8 mouse cellular contexts compared by ENCODE assay signal in the genomic region with DNA sequence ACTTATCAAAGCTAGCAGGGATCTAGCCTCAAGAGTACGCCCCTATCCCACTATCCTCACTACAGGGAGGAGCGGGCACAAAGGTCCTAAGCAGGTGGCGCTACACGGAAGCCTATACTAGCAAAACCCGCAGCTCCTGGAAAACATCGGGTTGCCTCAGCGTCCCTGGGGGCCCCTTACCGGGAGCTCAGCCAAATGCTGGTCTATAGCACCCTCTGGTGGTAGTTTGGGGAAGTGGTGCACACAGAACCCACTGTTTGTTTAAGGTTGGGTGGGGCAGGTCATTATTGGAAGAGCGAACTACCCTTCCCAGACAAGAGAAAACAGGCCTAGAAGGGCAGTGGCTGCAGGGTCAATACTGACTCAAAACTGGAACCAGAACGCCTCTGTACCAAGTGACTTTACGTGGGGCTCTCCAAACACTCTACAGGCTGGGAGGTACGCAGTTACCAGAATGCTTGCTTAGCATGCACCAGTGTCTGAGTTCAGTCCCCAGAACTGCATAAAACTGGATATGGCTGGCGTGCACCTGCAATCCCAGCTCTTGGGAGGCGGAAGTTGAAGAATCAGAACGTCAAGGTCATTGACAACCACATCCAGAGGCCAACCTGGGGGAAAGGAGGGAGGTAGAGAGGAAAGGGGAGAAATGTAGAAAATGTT. TPM values are rescaled to one million over a fixed set of nuclear protein-coding genes. Genes with fewer than 3 reads are reported as not detected.
DNase-seq lines count a peak whose midpoint lies in the region; ATAC-seq and TF ChIP-seq lines count a peak whose summit lies in the region.

No protein-coding gene starts in this region.

- no peaks in the 10 kb centered on the region for H3K9me3 ChIP-seq in CH12.LX (replicated peaks; ENCODE audit: low read length)
- H3K9me3 ChIP-seq in forebrain, embryonic 13.5 days (replicated peaks), result no peaks in the 10 kb centered on the region
- no peaks in the 10 kb centered on the region for H3K9me3 ChIP-seq in liver, postnatal 0 days (ENCODE audit: low read length)
- no peaks in the 10 kb centered on the region for H3K9me3 ChIP-seq in neural tube, embryonic 15.5 days (replicated peaks)

- peak; percentile 82 for DNase-seq in CH12.LX (ENCODE audit: extremely low read depth)
- peak; percentile 89 for DNase-seq in c-Kit-positive CD71-positive TER-119-positive erythroid progenitor cells, embryonic 14.5 days (ENCODE audit: low spot score)
- peak; percentile 85 to 93 for DNase-seq in heart, postnatal 10 days
- peak; percentile 87 to 88 for DNase-seq in kidney, postnatal 4 days
- DNase-seq in liver, postnatal 0 days, result peak; percentile 90
- peak; percentile 92 for DNase-seq in testis, postnatal 10 days (ENCODE audit: low spot score)

- peak; percentile 47 for TF ChIP-seq EP300 in CH12.LX (IDR thresholded peaks at IDR 0.05; ENCODE audit: low read length)
- no peak for TF ChIP-seq EP300 in liver, postnatal 0 days (IDR thresholded peaks at IDR 0.05; ENCODE audit: low read depth)

- peak; percentile 82 for ATAC-seq in forebrain, embryonic 13.5 days
- ATAC-seq in liver, postnatal 0 days, result peak; percentile 80
- peak; percentile 67 for ATAC-seq in neural tube, embryonic 15.5 days (ENCODE audit: low FRiP score)

- H3K36me3 ChIP-seq in CH12.LX (replicated peaks in 1 of 2; ENCODE audit: control insufficient read depth in 1 of 2, insufficient read depth in 1 of 2, low read length in 1 of 2), result no peaks in the 10 kb centered on the region
- no peaks in the 10 kb centered on the region for H3K36me3 ChIP-seq in forebrain, embryonic 13.5 days (ENCODE audit: poor library complexity, severe bottlenecking)
- no peaks in the 10 kb centered on the region for H3K36me3 ChIP-seq in liver, postnatal 0 days (replicated peaks; ENCODE audit: insufficient read depth, low read length)
- H3K36me3 ChIP-seq in neural tube, embryonic 15.5 days, result no peaks in the 10 kb centered on the region

- no peak overlapping the region for H3K4me3 ChIP-seq in CH12.LX (replicated peaks in 1 of 3; ENCODE audit: low read depth in 2 of 3, low read length in 2 of 3, poor library complexity in 1 of 3)
- no peak overlapping the region for H3K4me3 ChIP-seq in forebrain, embryonic 13.5 days
- no peak overlapping the region for H3K4me3 ChIP-seq in liver, postnatal 0 days (ENCODE audit: low read depth, low read length)
- H3K4me3 ChIP-seq in neural tube, embryonic 15.5 days (replicated peaks), result peak overlapping the region; percentile 22

- in situ Hi-C loops in CH12.LX (cut with MboI; ENCODE audit: low pct_ligation_motif_present, low pct_unique_long_range_greater_than_20kb, low sequenced_read_pairs), result loop anchor here (25.0 kb wide), 2 partner anchors 449 to 674 kb away; a partner anchor contains a TSS

- H3K79me2 ChIP-seq in CH12.LX (replicated peaks; ENCODE audit: control insufficient read depth, extremely low read depth, insufficient read depth, poor library complexity, severe bottlenecking), result no peaks in the 10 kb centered on the region

- no peak overlapping the region for H3K9ac ChIP-seq in CH12.LX (ENCODE audit: insufficient read depth, low read depth)
- peak overlapping the region; percentile 43; the same call in 1 of the 2 replicates for H3K9ac ChIP-seq in forebrain, embryonic 13.5 days
- H3K9ac ChIP-seq in liver, postnatal 0 days (replicated peaks), result no peak overlapping the region; the same call in 1 of the 2 replicates
- 0 out of 2 replicates have a peak overlapping the region, but pooled peaks have one; percentile 36 for H3K9ac ChIP-seq in neural tube, embryonic 15.5 days (replicated peaks)

- H3K27me3 ChIP-seq in CH12.LX (replicated peaks), result no peaks in the 10 kb centered on the region
- H3K27me3 ChIP-seq in forebrain, embryonic 13.5 days, result 0 out of 2 replicates have a peak, but pooled peaks cover 2% of the 10 kb centered on the region
- H3K27me3 ChIP-seq in liver, postnatal 0 days (ENCODE audit: insufficient read depth, low read length), result no peaks in the 10 kb centered on the region
- no peaks in the 10 kb centered on the region for H3K27me3 ChIP-seq in neural tube, embryonic 15.5 days (replicated peaks)

- H3K27ac ChIP-seq in CH12.LX (ENCODE audit: insufficient read depth, low read depth), result no peak overlapping the region
- H3K27ac ChIP-seq in forebrain, embryonic 13.5 days, result no peak overlapping the region
- peak overlapping the region; percentile 19; the same call in 1 of the 2 replicates for H3K27ac ChIP-seq in liver, postnatal 0 days (ENCODE audit: low read depth)
- no peak overlapping the region for H3K27ac ChIP-seq in neural tube, embryonic 15.5 days (replicated peaks)

- peak overlapping the region; percentile 48 for H3K4me2 ChIP-seq in CH12.LX (ENCODE audit: insufficient read depth, low read depth, poor library complexity, severe bottlenecking)
- H3K4me2 ChIP-seq in forebrain, embryonic 13.5 days, result peak overlapping the region; percentile 52
- H3K4me2 ChIP-seq in liver, postnatal 0 days (ENCODE audit: low read depth, low read length), result peak overlapping the region; percentile 67
- peak overlapping the region; percentile 53 for H3K4me2 ChIP-seq in neural tube, embryonic 15.5 days

- WGBS in forebrain, embryonic 13.5 days, result 12% methylated on average over 15 of the region's 15 CpGs
- WGBS in liver, postnatal 0 days (ENCODE audit: insufficient replicate concordance), result 6% methylated on average over 15 of the region's 15 CpGs
- 11% methylated on average over 15 of the region's 15 CpGs for WGBS in neural tube, embryonic 15.5 days

- no peak for TF ChIP-seq POLR2A in CH12.LX (IDR thresholded peaks at IDR 0.05; ENCODE audit: low read depth, low read length)

- TF ChIP-seq CTCF in CH12.LX (conservative IDR thresholded peaks at IDR 0.05 in 1 of 2, IDR thresholded peaks at IDR 0.05 in 1 of 2; ENCODE audit: low read depth in 2 of 2, low read length in 2 of 2), result peak; percentile 88 to 99
- peak; percentile 96 for TF ChIP-seq CTCF in liver, postnatal 0 days (IDR thresholded peaks at IDR 0.05; ENCODE audit: low read depth)

- dilution Hi-C loops in CH12.LX (cut with MboI; ENCODE audit: extremely low pct_ligation_motif_present, extremely low pct_unique_long_range_greater_than_20kb, low sequenced_read_pairs), result no loop called here

- peaks cover 6 to 26% of the 10 kb centered on the region in 2 experiments; a peak in 2 of 4 replicates for H3K4me1 ChIP-seq in CH12.LX (ENCODE audit: control insufficient read depth in 1 of 2, insufficient read depth in 2 of 2)
- H3K4me1 ChIP-seq in forebrain, embryonic 13.5 days, result peaks cover 13% of the 10 kb centered on the region
- H3K4me1 ChIP-seq in liver, postnatal 0 days (ENCODE audit: insufficient read depth), result peaks cover 23% of the 10 kb centered on the region
- peaks cover 12% of the 10 kb centered on the region for H3K4me1 ChIP-seq in neural tube, embryonic 15.5 days

- intact Hi-C loops in heart, postnatal 10 days (cut with DNase I), result loop anchor here (1.0 to 10.0 kb wide), 3 partner anchors 108 to 439 kb away; a partner anchor contains a TSS

- peak; percentile 100 for TF ChIP-seq RAD21 in CH12.LX (IDR thresholded peaks at IDR 0.05; ENCODE audit: low read depth, low read length)

TF ChIP-seq in CH12.LX, 34 proteins besides CTCF, POLR2A, EP300 and RAD21 (continues in another document):
- TF ChIP-seq MAX (IDR thresholded peaks at IDR 0.05; ENCODE audit: low read length) (0 out of 2 replicates have a peak, but pooled peaks have one; percentile 25), ZNF384 (IDR thresholded peaks at IDR 0.05; ENCODE audit: low read depth, low read length) (no peak), SIN3A (IDR thresholded peaks at IDR 0.05; ENCODE audit: low read length) (peak; percentile 69; the same call in 1 of the 2 replicates), POLR2AphosphoS2 (IDR thresholded peaks at IDR 0.05; ENCODE audit: low read depth, low read length) (no peak), JUND (conservative IDR thresholded peaks at IDR 0.05; ENCODE audit: low read depth, low read length) (peak; percentile 70; the same call in 1 of the 2 replicates), TCF12 (IDR thresholded peaks at IDR 0.05; ENCODE audit: low read depth, low read length) (peak; percentile 66), ELF1 (IDR thresholded peaks at IDR 0.05; ENCODE audit: low read depth, low read length) (peak; percentile 45), HCFC1 (IDR thresholded peaks at IDR 0.05; ENCODE audit: low read depth, low read length) (peak; percentile 39), MXI1 (IDR thresholded peaks at IDR 0.05; ENCODE audit: low read depth, low read length) (peak; percentile 64), TBP (conservative IDR thresholded peaks at IDR 0.05; ENCODE audit: low read depth, low read length) (0 out of 2 replicates have a peak, but pooled peaks have one; percentile 29), USF2 (conservative IDR thresholded peaks at IDR 0.05; ENCODE audit: low read depth, low read length) (no peak), PAX5 (IDR thresholded peaks at IDR 0.05; ENCODE audit: low read length) (no peak), IRF4 (IDR thresholded peaks at IDR 0.05; ENCODE audit: low read depth, low read length) (peak; percentile 88), SMC3 (IDR thresholded peaks at IDR 0.05; ENCODE audit: low read depth, low read length) (peak; percentile 100), MEF2A (IDR thresholded peaks at IDR 0.05; ENCODE audit: borderline replicate concordance, low read depth, low read length) (peak; percentile 50), NRF1 (IDR thresholded peaks at IDR 0.05; ENCODE audit: low read depth, low read length) (peak; percentile 22; the same call in 1 of the 2 replicates), ETS1 (conservative IDR thresholded peaks at IDR 0.05; ENCODE audit: low read depth, low read length) (peak; percentile 29; the same call in 1 of the 2 replicates)

RNA-seq across cellular contexts. Expression of a gene that starts 45.9 kb away (rescaled TPM):
- total RNA-seq in CH12.LX (2012; rRNA removed), result 18.9 and 22.2 TPM in 2 replicates
- 28.4 and 29.1 TPM in 2 replicates for total RNA-seq in CH12.LX (2014; rRNA removed)
- 34.7 and 35.2 TPM in 2 replicates for polyA plus RNA-seq in CH12.LX (2012; ENCODE audit: insufficient read length, low read depth)
- 80.2 and 81.1 TPM in 2 replicates for polyA plus RNA-seq in forebrain, embryonic 13.5 days (2015; fragmentation: Nextera tagmentation; extraction: Ambion mirVana)
- total RNA-seq in heart, postnatal 10 days (2021), result 10 to 100 TPM; 20.1 to 24.2 TPM
- polyA plus RNA-seq in liver, postnatal 0 days (2015; fragmentation: Nextera tagmentation; extraction: Ambion mirVana), result 31.2 and 32.9 TPM in 2 replicates
- polyA plus RNA-seq in neural tube, embryonic 15.5 days (2015; fragmentation: Nextera tagmentation; extraction: Ambion mirVana), result 91.2 and 94.4 TPM in 2 replicates

RNA-seq across cellular contexts. Expression of a gene that starts 56.9 kb away (rescaled TPM):
- 3.5 and 3.7 TPM in 2 replicates for total RNA-seq in CH12.LX (2012; rRNA removed)
- total RNA-seq in CH12.LX (2014; rRNA removed), result 1.0 and 1.3 TPM in 2 replicates
- 1.9 and 3.5 TPM in 2 replicates for polyA plus RNA-seq in CH12.LX (2012; ENCODE audit: insufficient read length, low read depth)
- polyA plus RNA-seq in forebrain, embryonic 13.5 days (2015; fragmentation: Nextera tagmentation; extraction: Ambion mirVana), result 32.1 and 36.7 TPM in 2 replicates
- 10 to 100 TPM in 1 of 2 experiments, 1 to 10 TPM in 1; 9.5 to 10.4 TPM for total RNA-seq in heart, postnatal 10 days (2021)
- polyA plus RNA-seq in liver, postnatal 0 days (2015; fragmentation: Nextera tagmentation; extraction: Ambion mirVana), result 1.7 and 1.9 TPM in 2 replicates
- polyA plus RNA-seq in neural tube, embryonic 15.5 days (2015; fragmentation: Nextera tagmentation; extraction: Ambion mirVana), result 31.4 and 36.1 TPM in 2 replicates

Comparison
In these comparisons a context has a peak if more than half of its experiments do, and no peak if none do; other contexts are left out.
1. H3K9ac ChIP-seq: peak in forebrain, embryonic 13.5 days (single experiment) and neural tube, embryonic 15.5 days (single experiment); none in CH12.LX (single experiment) and liver, postnatal 0 days (single experiment).
2. Peak in every context shown above with its lines, with median percentiles within 50 percentile points of each other: DNase-seq, H3K4me2 ChIP-seq and ATAC-seq.